ENCODE assay signal across 10 mouse cellular contexts in genomic region chr4:102239657-102240390, GRCm38 (mm10).
DNase-seq lines count a peak whose midpoint lies in the region; ATAC-seq lines count a peak whose summit lies in the region.
"Had no signal": no experiment of that assay in that cellular context is flagged by ENCODE, and none has a peak within 500 bp of the region (broad histone marks: within the 10 kb centered on the region; RNA-seq: fewer than 3 reads in every experiment).

No protein-coding gene starts in this region.

- H3K27me3 ChIP-seq in hindbrain, embryonic 15.5 days, result no peaks in the 10 kb centered on the region
- H3K27me3 ChIP-seq: limb, embryonic 12.5 days had no signal

- no peaks in the 10 kb centered on the region for H3K9me3 ChIP-seq in hindbrain, embryonic 15.5 days
- H3K9me3 ChIP-seq: limb, embryonic 12.5 days had no signal

- no peaks in the 10 kb centered on the region for H3K36me3 ChIP-seq in hindbrain, embryonic 15.5 days
- H3K36me3 ChIP-seq: limb, embryonic 12.5 days had no signal

- peak; percentile 6 for DNase-seq in 3T3-L1 (ENCODE audit: low read depth, low spot score)
- peak; percentile 63 for DNase-seq in cerebellum, adult 9-10 months
- DNase-seq in left cerebral cortex, postnatal 4 days, result peak; percentile 39
- no peak for DNase-seq in adipocyte (ENCODE audit: low spot score)
- no peak for DNase-seq in lung, postnatal 10 days
- no peak for DNase-seq in B cell, adult 2 months
- DNase-seq: thymus, postnatal 36 days had no signal

- no peak overlapping the region for H3K4me3 ChIP-seq in hindbrain, embryonic 15.5 days
- H3K4me3 ChIP-seq: limb, embryonic 12.5 days had no signal

- H3K9ac ChIP-seq in hindbrain, embryonic 15.5 days, result no peak overlapping the region
- H3K9ac ChIP-seq: limb, embryonic 12.5 days had no signal

- peaks cover 21% of the 10 kb centered on the region for H3K4me1 ChIP-seq in hindbrain, embryonic 15.5 days (replicated peaks)
- H3K4me1 ChIP-seq: limb, embryonic 12.5 days had no signal

- peak overlapping the region; percentile 61 for H3K27ac ChIP-seq in hindbrain, embryonic 15.5 days (replicated peaks)
- H3K27ac ChIP-seq: limb, embryonic 12.5 days had no signal

- no peak overlapping the region for H3K4me2 ChIP-seq in hindbrain, embryonic 15.5 days
- H3K4me2 ChIP-seq: limb, embryonic 12.5 days had no signal

- WGBS in hindbrain, embryonic 15.5 days, result 33% methylated on average over 12 of the region's 12 CpGs

- ATAC-seq in hindbrain, embryonic 15.5 days (ENCODE audit: low FRiP score, low read depth), result peak; percentile 68; the same call in 1 of the 2 replicates
- ATAC-seq in erythroid progenitor cell, adult 5-6 weeks (replicated peaks; ENCODE audit: low FRiP score, poor library complexity, severe bottlenecking), result no peak

- intact Hi-C loops in left cerebral cortex, postnatal 4 days (cut with DNase I), result no loop called here

Comparison
In these comparisons a context has a peak if more than half of its experiments do, and no peak if none do; other contexts are left out.
1. DNase-seq: peak in 3T3-L1 (single experiment), cerebellum, adult 9-10 months (single experiment) and left cerebral cortex, postnatal 4 days (single experiment); none in adipocyte (single experiment), lung, postnatal 10 days (single experiment) and B cell, adult 2 months (0 of 2).